Mouse (Mus musculus) liver, embryonic 11.5 days (tissue): Measurements from ENCODE around the gene Bicd2. TPM values are rescaled to one million over a fixed set of nuclear protein-coding genes. Genes with fewer than 3 reads are reported as not detected.

Source experiments
- ATAC-seq: fragments of 200-750 bp; cut with Nextera tagmentation; replicated peaks from 2 replicates; pipeline ENCODE4 v1.8.0; 2017; ENCODE audit warnings: moderate number of reproducible peaks, mild to moderate bottlenecking, moderate TSS enrichment, moderate library complexity; ENCODE audit not compliant: low FRiP score
- DNase-seq: peaks from one replicate; pipeline ENCODE4 v3.0.0-alpha.2; 2017; ENCODE audit warnings: low spot score
- H3K27ac ChIP-seq: fragments of 300-500 bp; sonication (generic); 2 replicates; pipeline ENCODE4 v1.5.1; 2014; ENCODE audit warnings: mild to moderate bottlenecking, low read depth, low read length, control low read depth
- H3K27me3 ChIP-seq: fragments of 300-500 bp; sonication (generic); replicated peaks from 2 replicates; pipeline ENCODE4 v1.6.1; 2014; ENCODE audit warnings: low read length, mixed read lengths; ENCODE audit not compliant: control insufficient read depth, insufficient read depth
- H3K36me3 ChIP-seq: fragments of 300-500 bp; sonication (generic); 2 replicates; pipeline ENCODE4 v1.6.1; 2014; ENCODE audit warnings: mild to moderate bottlenecking, low read length, moderate library complexity, mixed read lengths; ENCODE audit not compliant: control insufficient read depth, insufficient read depth
- H3K4me1 ChIP-seq: fragments of 300-500 bp; sonication (generic); replicated peaks from 2 replicates; pipeline ENCODE4 v1.6.1; 2014; ENCODE audit warnings: low read length, mixed read lengths; ENCODE audit not compliant: control insufficient read depth, insufficient read depth
- H3K4me2 ChIP-seq: fragments of 300-500 bp; sonication (generic); 2 replicates; pipeline ENCODE4 v1.6.1; 2014; ENCODE audit warnings: mild to moderate bottlenecking, control low read depth, moderate library complexity
- H3K4me3 ChIP-seq: fragments of 300-500 bp; sonication (generic); 2 replicates; pipeline ENCODE4 v1.5.1; 2014; ENCODE audit warnings: low read depth, low read length, control low read depth
- H3K9ac ChIP-seq: fragments of 300-500 bp; sonication (generic); 2 replicates; pipeline ENCODE4 v1.6.1; 2014; ENCODE audit warnings: low read depth, low read length, control low read depth
- H3K9me3 ChIP-seq: fragments of 300-500 bp; sonication (generic); 2 replicates; pipeline ENCODE4 v1.6.1; 2016; ENCODE audit warnings: low read length, inconsistent platforms, mixed read lengths; ENCODE audit not compliant: control insufficient read depth
- WGBS: fragments of 180-500 bp; shearing (Covaris S2); extraction: QIAGEN DNeasy Blood & Tissue Kit; methylation state at CpG from one replicate; pipeline ENCODE4 v1.1.7; 2014; 5-methylcytosine and 5-hydroxymethylcytosine counted together
- polyA plus RNA-seq: library from polyadenylated mRNA; unstranded; fragments of >200 nt; fragmentation: Nextera tagmentation; extraction: Ambion mirVana; gene quantifications from 2 replicates; pipeline ENCODE4 v1.2.1, GENCODE M21; 2014

The Bicd2 gene
- polyA plus RNA-seq, 1 experiment from 2014 or later, result 22.6 TPM

GRCm38 (mm10) chr13:49321452-49321851, 19.9 kb upstream of the Bicd2 start:
- no peak for ATAC-seq
- H3K9me3 ChIP-seq, result no peaks in the 10 kb centered on the region
- DNase-seq, result no peak
- no peaks in the 10 kb centered on the region for H3K36me3 ChIP-seq
- no peak overlapping the region for H3K4me2 ChIP-seq
- H3K27me3 ChIP-seq, result no peaks in the 10 kb centered on the region
- no peak overlapping the region for H3K9ac ChIP-seq
- H3K4me3 ChIP-seq, result no peak overlapping the region
- no peaks in the 10 kb centered on the region for H3K4me1 ChIP-seq
- WGBS, result 50% methylated on average over 3 of the region's 3 CpGs
- H3K27ac ChIP-seq, result no peak overlapping the region

GRCm38 (mm10) chr13:49322169-49322568, 19.2 kb upstream of the Bicd2 start:
- Histone ChIP-seq H3K4me3 (no peak overlapping the region), H3K4me1 (no peaks in the 10 kb centered on the region), H3K27ac (no peak overlapping the region), H3K36me3 (no peaks in the 10 kb centered on the region), H3K9me3 (no peaks in the 10 kb centered on the region), H3K9ac (no peak overlapping the region), H3K4me2 (no peak overlapping the region), H3K27me3 (no peaks in the 10 kb centered on the region)
- 54% methylated on average over 5 of the region's 5 CpGs for WGBS
- 0 out of 2 replicates have a peak, but pooled peaks have one; percentile 29 for ATAC-seq
- DNase-seq, result no peak

GRCm38 (mm10) chr13:49322739-49323138, 18.6 kb upstream of the Bicd2 start:
- Histone ChIP-seq H3K9ac (no peak overlapping the region), H3K36me3 (no peaks in the 10 kb centered on the region), H3K27me3 (no peaks in the 10 kb centered on the region), H3K4me3 (no peak overlapping the region), H3K9me3 (no peaks in the 10 kb centered on the region), H3K4me1 (no peaks in the 10 kb centered on the region), H3K27ac (no peak overlapping the region), H3K4me2 (no peak overlapping the region)
- WGBS, result 76% methylated on average over 5 of the region's 5 CpGs
- ATAC-seq (no peak), DNase-seq (no peak)

GRCm38 (mm10) chr13:49324871-49325270, 16.5 kb upstream of the Bicd2 start:
- Histone ChIP-seq H3K4me2 (no peak overlapping the region), H3K36me3 (no peaks in the 10 kb centered on the region), H3K9ac (no peak overlapping the region), H3K27me3 (no peaks in the 10 kb centered on the region), H3K9me3 (no peaks in the 10 kb centered on the region), H3K27ac (no peak overlapping the region), H3K4me3 (no peak overlapping the region), H3K4me1 (no peaks in the 10 kb centered on the region)
- WGBS, result 89% methylated on average over 5 of the region's 5 CpGs
- no peak for DNase-seq
- no peak for ATAC-seq

- H3K36me3 ChIP-seq, result no peaks in the 10 kb centered on the region
- no peak for DNase-seq
- no peak overlapping the region for H3K4me3 ChIP-seq
Observed at GRCm38 (mm10) chr13:49326246-49327206, 14.9 kb upstream of the Bicd2 start.

GRCm38 (mm10) chr13:49328101-49328500, 13.3 kb upstream of the Bicd2 start:
- Histone ChIP-seq H3K4me3 (no peak overlapping the region), H3K9me3 (no peaks in the 10 kb centered on the region), H3K9ac (no peak overlapping the region), H3K27ac (no peak overlapping the region), H3K4me1 (no peaks in the 10 kb centered on the region), H3K36me3 (no peaks in the 10 kb centered on the region), H3K4me2 (no peak overlapping the region), H3K27me3 (no peaks in the 10 kb centered on the region)
- ATAC-seq, result no peak
- 88% methylated on average over 4 of the region's 4 CpGs for WGBS
- DNase-seq, result no peak

More at GRCm38 (mm10) chr13:49326246-49327206, 14.9 kb upstream of the Bicd2 start:
- Histone ChIP-seq H3K9ac (no peak overlapping the region), H3K9me3 (no peaks in the 10 kb centered on the region), H3K27ac (no peak overlapping the region), H3K27me3 (no peaks in the 10 kb centered on the region), H3K4me2 (no peak overlapping the region), H3K4me1 (no peaks in the 10 kb centered on the region)
- WGBS, result 48% methylated on average over 6 of the region's 6 CpGs
- no peak for ATAC-seq

- H3K4me2 ChIP-seq, result no peak overlapping the region
- no peak overlapping the region for H3K4me3 ChIP-seq
- H3K9ac ChIP-seq, result no peak overlapping the region
- H3K36me3 ChIP-seq, result no peaks in the 10 kb centered on the region
- ATAC-seq, result peak; percentile 31; the same call in 1 of the 2 replicates
- H3K27me3 ChIP-seq, result no peaks in the 10 kb centered on the region
- no peak for DNase-seq
- H3K27ac ChIP-seq, result no peak overlapping the region
- no peaks in the 10 kb centered on the region; the same call in 1 of the 2 replicates for H3K4me1 ChIP-seq
- no peaks in the 10 kb centered on the region for H3K9me3 ChIP-seq
- WGBS, result 63% methylated on average over 2 of the region's 2 CpGs
Observed at GRCm38 (mm10) chr13:49333250-49333649, 8.1 kb upstream of the Bicd2 start.

GRCm38 (mm10) chr13:49335077-49335982, 6.1 kb upstream of the Bicd2 start:
- DNase-seq (no peak), ATAC-seq (no peak)
- Histone ChIP-seq H3K4me2 (no peak overlapping the region), H3K9me3 (no peaks in the 10 kb centered on the region), H3K9ac (no peak overlapping the region), H3K4me1 (peaks cover 2% of the 10 kb centered on the region), H3K4me3 (no peak overlapping the region), H3K27me3 (no peaks in the 10 kb centered on the region), H3K36me3 (no peaks in the 10 kb centered on the region), H3K27ac (no peak overlapping the region)
- 86% methylated on average over 12 of the region's 12 CpGs for WGBS
